Mouse (Mus musculus) megakaryocyte, embryonic 14.5 days (primary cell): ENCODE results near the gene Ccdc62.

Experiments
- FLI1 ChIP-seq: IDR thresholded peaks from 2 replicates; pipeline ENCODE4 v1.6.1; 2012; ENCODE audit warnings: low read length, inconsistent platforms, mixed read lengths
- GATA1 ChIP-seq: IDR thresholded peaks from 3 replicates; pipeline ENCODE4 v1.6.1; 2012; ENCODE audit warnings: mixed read lengths, low read length, inconsistent platforms, borderline replicate concordance

DNA sequence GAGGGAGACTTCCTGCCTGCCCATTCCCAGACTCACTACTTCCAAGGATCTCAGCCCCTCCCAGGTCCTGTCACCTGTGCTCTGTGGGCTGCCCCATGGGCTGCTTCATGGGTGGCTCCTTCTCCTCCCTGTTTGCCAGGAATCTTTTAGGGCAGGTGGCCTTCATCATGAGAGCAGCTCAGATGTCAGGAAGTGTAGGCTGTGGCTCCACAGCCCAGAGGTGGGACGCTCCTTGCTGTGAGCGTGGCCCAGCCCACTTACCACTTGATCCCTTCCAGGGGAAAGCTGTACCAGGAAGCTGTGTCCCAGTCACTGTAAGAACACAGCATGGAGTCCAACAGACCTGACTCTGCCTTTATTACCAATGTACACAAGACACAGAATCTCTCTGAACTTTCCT lies 56.4 kb downstream of the Ccdc62 start:
- TF ChIP-seq GATA1 (no peak), FLI1 (no peak)
